Mouse (Mus musculus) kidney, adult 2 months (tissue): ENCODE measurements around the gene Gls2. TPM values are rescaled to one million over a fixed set of nuclear protein-coding genes. Genes with fewer than 3 reads are reported as not detected.
A peak's percentile ranks its signal among the peaks of the same experiment; 100 is the strongest.
"Not testable (repeated sequence)": the region's sequence is repeated elsewhere in the genome, so short reads cannot be mapped to it uniquely, and the experiment has no call there.

Source experiments
- DNase-seq: peaks from one replicate; pipeline ENCODE4 v3.0.0; 2021
- H3K27ac ChIP-seq: fragments of 200-500 bp; 2 replicates; pipeline ENCODE4 v1.5.1; 2012; ENCODE audit warnings: low read depth, low read length, control low read depth, inconsistent platforms; ENCODE audit not compliant: insufficient read depth
- H3K27me3 ChIP-seq: fragments of 200-500 bp; replicated peaks from 2 replicates; pipeline ENCODE4 v1.6.1; 2012; ENCODE audit warnings: mild to moderate bottlenecking, moderate library complexity, low read length, inconsistent platforms; ENCODE audit not compliant: control insufficient read depth, insufficient read depth
- H3K36me3 ChIP-seq: fragments of 200-500 bp; 2 replicates; pipeline ENCODE4 v1.6.1; 2012; ENCODE audit warnings: mild to moderate bottlenecking, moderate library complexity, low read length, inconsistent platforms; ENCODE audit not compliant: control insufficient read depth, insufficient read depth
- H3K4me1 ChIP-seq: fragments of 200-500 bp; 2 replicates; pipeline ENCODE4 v1.6.1; 2011; ENCODE audit warnings: low read length; ENCODE audit not compliant: control insufficient read depth, insufficient read depth
- H3K4me3 ChIP-seq: fragments of 200-500 bp; 2 replicates; pipeline ENCODE4 v1.5.1; 2011; ENCODE audit warnings: mild to moderate bottlenecking, low read depth, low read length, control low read depth; ENCODE audit not compliant: insufficient read depth
- CTCF ChIP-seq: fragments of 200-500 bp; conservative IDR thresholded peaks from 2 replicates; pipeline ENCODE4 v1.5.1; 2011; ENCODE audit warnings: low read depth, mild to moderate bottlenecking, control low read depth, low read length, moderate library complexity, mixed read lengths; ENCODE audit not compliant: insufficient read depth, insufficient read length
- POLR2A ChIP-seq: fragments of 200-500 bp; IDR thresholded peaks from one replicate; pipeline ENCODE4 v1.6.1; 2011; ENCODE audit warnings: low read depth, low read length, control low read depth
- WGBS: fragments of 180-500 bp; shearing (Covaris S2); methylation state at CpG from one replicate; pipeline ENCODE4 v1.1.7; 2018; 5-methylcytosine and 5-hydroxymethylcytosine counted together
- polyA plus RNA-seq: library from polyadenylated mRNA; depleted of rRNA; stranded (reverse); fragments of >200 nt; gene quantifications from 2 replicates; pipeline ENCODE4 v1.2.3, GENCODE M21; 2012

Gene Gls2
- polyA plus RNA-seq, 1 experiment, result 0.33 TPM

DNA sequence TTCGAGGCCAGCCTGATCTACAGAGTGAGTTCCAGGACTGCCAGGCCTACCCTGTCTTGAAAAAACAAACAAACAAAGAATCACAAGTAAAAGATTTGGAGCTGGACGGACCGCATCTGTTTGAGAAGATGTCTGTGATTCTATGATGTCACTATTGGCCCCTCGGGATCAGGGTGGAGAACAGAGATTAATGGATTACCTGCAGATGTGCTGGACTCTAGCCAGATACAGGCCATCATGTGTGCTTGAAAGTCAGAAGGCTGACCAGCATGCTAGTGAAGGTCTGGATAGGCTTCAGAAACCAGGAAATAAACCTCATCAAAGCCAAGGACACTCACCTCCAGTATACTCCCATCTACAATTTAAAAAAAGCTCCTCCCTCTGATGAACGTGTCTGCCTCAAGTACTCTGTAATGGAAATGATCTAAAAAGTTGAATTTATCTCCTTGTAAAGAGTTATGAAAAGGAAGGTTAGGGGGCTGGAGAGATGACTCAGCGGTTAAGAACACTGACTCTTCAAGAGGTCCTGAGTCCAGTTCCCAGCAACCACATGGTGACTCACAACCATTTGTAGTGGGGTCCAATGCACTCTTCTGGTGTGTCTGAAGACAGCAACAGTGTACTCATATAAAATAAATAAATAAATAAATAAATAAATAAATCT, 8.8 kb upstream of the Gls2 start:
- no peaks in the 10 kb centered on the region for H3K27me3 ChIP-seq
- TF ChIP-seq POLR2A, result no peak
- H3K27ac ChIP-seq, result no peak overlapping the region
- DNase-seq, result peak; percentile 36
- H3K36me3 ChIP-seq, result no peaks in the 10 kb centered on the region
- 73% methylated on average over 6 of the region's 6 CpGs for whole genome bisulfite sequencing
- H3K4me1 ChIP-seq, result no peaks in the 10 kb centered on the region
- no peak overlapping the region for H3K4me3 ChIP-seq

DNA sequence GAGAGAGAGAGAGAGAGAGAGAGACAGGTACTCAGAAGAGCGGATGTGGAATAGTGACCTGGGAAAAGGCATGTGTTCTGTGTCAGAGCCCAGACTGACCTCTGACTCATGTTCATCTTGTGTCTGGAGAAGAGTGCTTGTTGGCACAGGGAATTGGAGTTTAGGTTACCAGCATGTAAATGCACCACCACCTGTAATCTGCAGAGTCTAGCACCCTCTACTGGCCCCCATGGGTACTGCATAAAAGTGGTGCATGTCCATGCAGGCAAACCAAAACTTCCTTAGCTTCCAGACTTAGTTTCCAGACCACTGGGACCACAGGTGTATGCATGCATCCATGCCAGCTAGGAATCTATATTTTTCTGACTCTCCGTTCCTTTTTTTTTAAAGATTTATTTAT, 8.3 kb upstream of the Gls2 start:
- H3K27ac ChIP-seq, result no peak overlapping the region
- 51% methylated on average over 2 of the region's 2 CpGs for WGBS
- H3K4me1 ChIP-seq, result no peaks in the 10 kb centered on the region
- peak; percentile 86 for DNase-seq
- TF ChIP-seq CTCF, result peak; percentile 98
- TF ChIP-seq POLR2A, result no peak
- H3K4me3 ChIP-seq, result no peak overlapping the region
- H3K27me3 ChIP-seq, result no peaks in the 10 kb centered on the region
- H3K36me3 ChIP-seq, result no peaks in the 10 kb centered on the region

DNA sequence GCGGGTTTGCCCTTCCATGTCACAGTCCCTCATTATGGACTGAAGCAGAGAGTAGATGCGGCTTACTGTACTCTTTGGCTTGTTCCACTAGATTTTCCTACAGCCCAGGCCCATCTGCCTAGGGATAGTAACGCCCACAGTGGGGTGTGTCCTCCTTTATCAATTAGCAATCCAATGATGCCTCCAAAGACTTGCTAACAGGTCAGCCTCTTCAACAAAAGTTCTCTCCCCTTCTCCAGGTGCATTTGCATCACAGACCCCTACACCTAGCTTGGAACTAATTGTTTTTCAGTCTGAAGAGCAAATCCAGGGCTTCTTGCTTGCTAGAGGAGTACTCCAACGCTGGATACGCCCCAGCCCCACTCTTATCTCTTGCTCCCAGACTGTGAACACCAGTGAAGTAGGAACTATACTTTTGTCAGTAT, 7.1 kb upstream of the Gls2 start:
- no peak overlapping the region for H3K27ac ChIP-seq
- WGBS, result 77% methylated on average over 5 of the region's 5 CpGs
- H3K4me1 ChIP-seq, result no peaks in the 10 kb centered on the region
- TF ChIP-seq CTCF, result no peak
- no peaks in the 10 kb centered on the region for H3K27me3 ChIP-seq
- DNase-seq, result no peak
- H3K4me3 ChIP-seq, result no peak overlapping the region
- no peaks in the 10 kb centered on the region for H3K36me3 ChIP-seq

DNA sequence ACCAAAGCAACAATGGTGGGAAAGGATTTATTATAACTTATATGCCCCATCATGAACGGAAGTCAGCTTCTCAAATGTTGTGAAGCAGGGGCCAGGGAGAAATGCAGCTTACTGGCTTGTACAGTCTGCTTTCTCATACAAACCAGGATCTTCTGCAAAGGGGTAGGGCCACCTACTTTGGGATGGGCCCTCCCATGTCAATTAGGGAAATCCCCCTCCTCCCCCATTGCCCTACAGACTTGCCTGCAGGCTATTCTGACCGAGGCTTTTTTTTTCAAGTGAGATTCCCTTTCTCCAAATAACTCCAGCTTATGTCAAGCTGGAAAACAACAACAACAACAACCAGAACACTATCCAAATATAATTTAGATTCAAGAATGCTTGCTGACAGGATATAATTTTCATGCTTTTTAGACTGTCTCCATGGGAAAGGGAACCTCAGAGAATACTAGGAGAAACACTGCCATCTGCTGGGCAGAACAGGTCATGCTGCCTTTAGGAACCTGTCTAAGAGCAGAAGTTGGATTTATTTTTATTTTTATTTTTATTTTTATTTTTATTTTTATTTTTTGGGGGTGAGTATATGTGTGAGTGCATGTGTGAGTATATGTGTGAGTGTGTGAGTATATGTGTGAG, 5.9 kb upstream of the Gls2 start:
- Histone ChIP-seq H3K36me3 (no peaks in the 10 kb centered on the region), H3K27me3 (no peaks in the 10 kb centered on the region), H3K4me1 (no peaks in the 10 kb centered on the region), H3K27ac (no peak overlapping the region), H3K4me3 (no peak overlapping the region)
- 46% methylated on average over 2 of the region's 2 CpGs for WGBS
- peak; percentile 81 for DNase-seq
- TF ChIP-seq POLR2A (no peak), CTCF (peak; percentile 48)

DNA sequence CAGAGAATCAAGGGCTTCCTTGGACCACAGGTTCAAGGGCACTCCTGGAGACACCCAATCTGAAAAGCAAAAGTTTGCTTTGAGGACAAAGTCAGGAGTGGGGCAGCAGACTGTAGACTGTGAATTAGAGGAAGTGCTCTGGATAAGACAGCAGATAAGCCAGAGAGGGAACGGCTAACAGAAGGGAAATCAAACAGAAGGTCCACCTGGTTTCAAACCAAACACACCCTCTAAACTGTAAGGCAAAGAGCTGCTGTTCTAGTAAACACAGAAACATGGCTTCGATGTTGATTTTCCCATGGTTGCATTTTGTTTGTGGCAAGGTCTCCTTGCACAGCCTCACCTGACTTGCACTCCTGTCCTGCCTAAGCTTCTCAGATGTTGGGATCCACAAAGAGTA, 2.8 kb upstream of the Gls2 start:
- Histone ChIP-seq H3K4me1 (0 out of 2 replicates have a peak, but pooled peaks cover 4% of the 10 kb centered on the region), H3K36me3 (no peaks in the 10 kb centered on the region), H3K4me3 (no peak overlapping the region), H3K27ac (no peak overlapping the region), H3K27me3 (no peaks in the 10 kb centered on the region)
- WGBS, result 84% methylated on average over 2 of the region's 2 CpGs
- TF ChIP-seq CTCF, result no peak
- no peak for DNase-seq

DNA sequence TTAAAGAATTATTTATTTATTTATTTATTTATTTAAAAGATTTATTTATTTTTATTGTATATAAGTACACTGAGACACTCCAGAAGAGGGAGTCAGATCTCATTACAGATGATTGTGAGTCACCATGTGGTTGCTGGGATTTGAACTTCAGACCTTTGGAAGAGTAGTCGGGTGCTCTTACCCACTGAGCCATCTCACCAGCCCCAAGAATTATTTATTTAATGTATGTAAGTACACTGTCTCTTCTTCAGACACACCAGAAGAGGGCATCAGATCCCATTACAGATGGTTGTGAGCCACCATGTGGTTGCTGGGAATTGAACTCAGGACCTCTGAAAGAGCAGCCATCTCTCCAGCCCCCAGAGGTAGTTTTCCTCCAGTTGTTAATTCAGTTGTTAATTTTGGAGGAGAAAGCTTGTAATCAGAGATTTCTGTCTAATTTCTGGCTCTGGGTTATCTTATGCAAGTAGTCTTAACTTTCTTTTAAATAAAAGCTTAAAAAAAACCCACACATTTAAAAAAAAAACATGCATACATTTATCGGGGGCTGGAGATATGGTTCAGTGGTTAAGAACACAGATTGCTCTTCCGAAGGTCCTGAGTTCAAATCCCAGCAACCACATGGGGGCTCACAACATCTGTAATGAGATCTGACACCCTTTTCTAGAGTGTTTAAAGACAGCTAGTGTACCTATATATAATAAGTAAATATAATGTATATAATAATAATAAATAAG, 2.1 kb upstream of the Gls2 start:
- H3K36me3 ChIP-seq, H3K27me3 ChIP-seq, DNase-seq, H3K27ac ChIP-seq, H3K4me3 ChIP-seq, H3K4me1 ChIP-seq: not testable (repeated sequence)
- 83% methylated on average over 3 of the region's 3 CpGs for WGBS

DNA sequence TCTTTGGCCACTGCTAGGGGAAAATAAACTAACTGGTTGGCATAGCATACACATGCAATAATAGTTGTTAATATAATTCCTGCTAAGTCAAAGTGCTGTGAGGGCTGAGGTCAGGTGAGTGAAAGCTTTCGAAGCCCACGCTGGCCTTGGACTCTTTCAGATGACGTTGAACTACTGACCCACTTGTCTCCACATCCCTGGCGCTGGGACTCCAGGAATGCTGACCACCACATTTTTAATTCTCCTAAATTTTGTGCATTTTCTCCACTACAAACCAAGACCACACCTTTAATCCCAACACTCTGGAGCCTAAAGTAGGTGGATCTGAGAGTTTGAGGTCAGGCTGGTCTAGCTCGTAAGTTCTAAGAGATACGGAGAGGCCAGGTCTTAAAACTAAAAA, 1.1 kb upstream of the Gls2 start:
- H3K4me3 ChIP-seq, result no peak overlapping the region
- H3K4me1 ChIP-seq, result 0 out of 2 replicates have a peak, but pooled peaks cover 4% of the 10 kb centered on the region
- no peak for TF ChIP-seq CTCF
- TF ChIP-seq POLR2A, result no peak
- H3K27ac ChIP-seq, result no peak overlapping the region
- no peaks in the 10 kb centered on the region for H3K27me3 ChIP-seq
- no peaks in the 10 kb centered on the region for H3K36me3 ChIP-seq
- DNase-seq, result no peak
- 95% methylated on average over 6 of the region's 6 CpGs for WGBS
